Mouse (Mus musculus): ENCODE data around the gene Hhip. TPM values are rescaled to one million over a fixed set of nuclear protein-coding genes. Genes with fewer than 3 reads are reported as not detected.
"Not testable (repeated sequence)": the region's sequence is repeated elsewhere in the genome, so short reads cannot be mapped to it uniquely, and the experiment has no call there.

Hhip gene
- polyA plus RNA-seq, 1 experiment from 2014 or later, result 20.2 TPM

- Histone ChIP-seq H3K36me3 (ENCODE audit: control insufficient read depth, insufficient read depth, low read length) (no peaks in the 10 kb centered on the region), H3K9ac (ENCODE audit: low read length) (no peak overlapping the region), H3K27me3 (replicated peaks; ENCODE audit: control insufficient read depth, insufficient read depth, low read length) (no peaks in the 10 kb centered on the region), H3K4me3 (ENCODE audit: low read depth, low read length) (no peak overlapping the region), H3K4me2 (ENCODE audit: low read length) (no peak overlapping the region), H3K9me3 (ENCODE audit: control insufficient read depth, low read length) (no peaks in the 10 kb centered on the region), H3K4me1 (replicated peaks; ENCODE audit: control insufficient read depth, insufficient read depth, low read length) (no peaks in the 10 kb centered on the region), H3K27ac (ENCODE audit: low read depth) (no peak overlapping the region)
- DNase-seq (ENCODE audit: low spot score), result no peak
- ATAC-seq (replicated peaks; ENCODE audit: low FRiP score, low TSS enrichment, low read depth), result no peak
- WGBS, result 97% methylated on average over 2 of the region's 2 CpGs
Measured at GRCm38 (mm10) chr8:80015818-80016217, 42.0 kb downstream of the Hhip start.

- Histone ChIP-seq H3K4me2 (ENCODE audit: low read length) (no peak overlapping the region), H3K9me3 (ENCODE audit: control insufficient read depth, low read length) (no peaks in the 10 kb centered on the region), H3K27me3 (replicated peaks; ENCODE audit: control insufficient read depth, insufficient read depth, low read length) (no peaks in the 10 kb centered on the region), H3K9ac (ENCODE audit: low read length) (no peak overlapping the region), H3K36me3 (ENCODE audit: control insufficient read depth, insufficient read depth, low read length) (no peaks in the 10 kb centered on the region), H3K4me1 (replicated peaks; ENCODE audit: control insufficient read depth, insufficient read depth, low read length) (no peaks in the 10 kb centered on the region), H3K4me3 (ENCODE audit: low read depth, low read length) (no peak overlapping the region), H3K27ac (ENCODE audit: low read depth) (no peak overlapping the region)
- ATAC-seq (replicated peaks; ENCODE audit: low FRiP score, low TSS enrichment, low read depth) (no peak), DNase-seq (ENCODE audit: low spot score) (no peak)
- WGBS, result 89% methylated on average over 5 of the region's 5 CpGs
Measured at GRCm38 (mm10) chr8:80004421-80004820, 53.4 kb downstream of the Hhip start.

DNA sequence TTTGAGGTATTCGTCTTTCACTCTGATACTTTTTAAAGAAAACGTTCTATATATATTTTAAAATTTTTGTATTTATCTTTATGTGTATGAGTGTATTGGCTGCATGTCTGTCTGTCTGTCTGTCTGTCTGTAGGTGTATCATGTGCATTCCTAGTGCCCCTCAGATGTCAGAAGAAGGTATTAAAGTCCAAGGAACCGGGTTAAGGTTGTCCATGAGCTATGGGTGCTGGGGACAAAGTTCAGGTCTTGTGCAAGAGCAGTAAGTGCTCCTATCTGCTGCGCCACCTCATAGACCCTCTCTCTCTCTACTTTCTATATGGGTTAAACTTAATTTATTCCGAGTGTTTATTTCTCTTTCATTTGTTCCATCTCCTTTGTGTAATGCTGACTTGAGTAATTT is 55.5 kb downstream of the Hhip start:
- Histone ChIP-seq H3K27ac (ENCODE audit: low read depth) (no peak overlapping the region), H3K4me3 (ENCODE audit: low read depth, low read length) (no peak overlapping the region), H3K4me2 (ENCODE audit: low read length) (no peak overlapping the region), H3K9me3 (ENCODE audit: control insufficient read depth, low read length) (no peaks in the 10 kb centered on the region), H3K36me3 (ENCODE audit: control insufficient read depth, insufficient read depth, low read length) (no peaks in the 10 kb centered on the region), H3K4me1 (replicated peaks; ENCODE audit: control insufficient read depth, insufficient read depth, low read length) (no peaks in the 10 kb centered on the region), H3K9ac (ENCODE audit: low read length) (no peak overlapping the region), H3K27me3 (replicated peaks; ENCODE audit: control insufficient read depth, insufficient read depth, low read length) (no peaks in the 10 kb centered on the region)
- DNase-seq (ENCODE audit: low spot score), result no peak
- ATAC-seq (replicated peaks; ENCODE audit: low FRiP score, low TSS enrichment, low read depth), result no peak
- WGBS, result 89% methylated on average over 5 of the region's 5 CpGs

DNA sequence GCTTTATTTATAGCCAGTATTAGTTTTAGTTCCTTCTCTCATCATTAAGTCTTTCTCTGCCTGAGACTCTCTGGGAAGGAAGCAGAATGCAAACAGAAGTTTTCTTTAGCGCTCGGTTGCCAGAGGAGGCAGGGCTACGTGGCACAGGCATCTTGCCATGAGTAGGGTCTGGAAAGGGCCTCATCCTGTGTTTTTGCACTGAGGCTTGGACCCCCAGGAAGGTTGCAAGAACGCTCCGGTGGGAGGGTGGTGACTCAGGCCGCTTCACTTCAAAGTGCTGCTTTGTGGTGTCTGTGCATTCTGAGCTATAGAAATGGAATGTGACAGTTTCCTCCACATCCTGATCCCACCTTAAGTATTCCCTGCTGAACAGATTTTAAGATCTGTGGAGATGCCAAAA is 62.7 kb downstream of the Hhip start:
- H3K4me3 ChIP-seq (ENCODE audit: low read depth, low read length), result no peak overlapping the region
- no peak overlapping the region for H3K4me2 ChIP-seq (ENCODE audit: low read length)
- no peak overlapping the region for H3K9ac ChIP-seq (ENCODE audit: low read length)
- no peaks in the 10 kb centered on the region for H3K4me1 ChIP-seq (replicated peaks; ENCODE audit: control insufficient read depth, insufficient read depth, low read length)
- peaks cover 9% of the 10 kb centered on the region; the same call in 1 of the 2 replicates for H3K36me3 ChIP-seq (ENCODE audit: control insufficient read depth, insufficient read depth, low read length)
- ATAC-seq (replicated peaks; ENCODE audit: low FRiP score, low TSS enrichment, low read depth) (no peak), DNase-seq (ENCODE audit: low spot score) (no peak)
- H3K27me3 ChIP-seq (replicated peaks; ENCODE audit: control insufficient read depth, insufficient read depth, low read length), result no peaks in the 10 kb centered on the region
- H3K9me3 ChIP-seq (ENCODE audit: control insufficient read depth, low read length), result no peaks in the 10 kb centered on the region
- 70% methylated on average over 6 of the region's 6 CpGs for WGBS
- H3K27ac ChIP-seq (ENCODE audit: low read depth), result no peak overlapping the region

DNA sequence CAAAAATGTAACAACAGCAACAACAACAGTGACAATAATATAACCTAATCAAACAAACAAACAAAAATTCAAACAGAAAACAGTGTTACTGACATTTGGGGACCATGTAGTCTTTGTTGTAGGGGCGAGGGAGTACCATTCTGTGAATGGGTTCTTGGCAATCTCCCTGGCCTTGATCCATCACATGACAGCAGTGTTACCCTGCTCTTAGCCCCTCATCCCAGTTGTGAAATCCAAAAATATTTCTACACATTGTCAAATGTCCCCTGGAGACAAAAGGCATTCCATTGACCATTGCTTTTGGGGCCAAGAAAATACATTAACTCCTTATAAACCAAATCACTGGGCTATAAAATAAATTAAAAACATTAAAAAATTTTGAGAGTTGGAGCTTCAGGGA is 64.3 kb downstream of the Hhip start:
- ATAC-seq (replicated peaks; ENCODE audit: low FRiP score, low TSS enrichment, low read depth), result no peak
- DNase-seq (ENCODE audit: low spot score), result no peak
- Histone ChIP-seq H3K9me3 (ENCODE audit: control insufficient read depth, low read length) (no peaks in the 10 kb centered on the region), H3K4me1 (replicated peaks; ENCODE audit: control insufficient read depth, insufficient read depth, low read length) (no peaks in the 10 kb centered on the region), H3K4me2 (ENCODE audit: low read length) (no peak overlapping the region), H3K36me3 (ENCODE audit: control insufficient read depth, insufficient read depth, low read length) (peaks cover 9% of the 10 kb centered on the region; the same call in 1 of the 2 replicates), H3K27me3 (replicated peaks; ENCODE audit: control insufficient read depth, insufficient read depth, low read length) (no peaks in the 10 kb centered on the region), H3K27ac (ENCODE audit: low read depth) (no peak overlapping the region), H3K9ac (ENCODE audit: low read length) (no peak overlapping the region), H3K4me3 (ENCODE audit: low read depth, low read length) (no peak overlapping the region)
- WGBS, result 90% methylated on average over 1 of the region's 1 CpGs

DNA sequence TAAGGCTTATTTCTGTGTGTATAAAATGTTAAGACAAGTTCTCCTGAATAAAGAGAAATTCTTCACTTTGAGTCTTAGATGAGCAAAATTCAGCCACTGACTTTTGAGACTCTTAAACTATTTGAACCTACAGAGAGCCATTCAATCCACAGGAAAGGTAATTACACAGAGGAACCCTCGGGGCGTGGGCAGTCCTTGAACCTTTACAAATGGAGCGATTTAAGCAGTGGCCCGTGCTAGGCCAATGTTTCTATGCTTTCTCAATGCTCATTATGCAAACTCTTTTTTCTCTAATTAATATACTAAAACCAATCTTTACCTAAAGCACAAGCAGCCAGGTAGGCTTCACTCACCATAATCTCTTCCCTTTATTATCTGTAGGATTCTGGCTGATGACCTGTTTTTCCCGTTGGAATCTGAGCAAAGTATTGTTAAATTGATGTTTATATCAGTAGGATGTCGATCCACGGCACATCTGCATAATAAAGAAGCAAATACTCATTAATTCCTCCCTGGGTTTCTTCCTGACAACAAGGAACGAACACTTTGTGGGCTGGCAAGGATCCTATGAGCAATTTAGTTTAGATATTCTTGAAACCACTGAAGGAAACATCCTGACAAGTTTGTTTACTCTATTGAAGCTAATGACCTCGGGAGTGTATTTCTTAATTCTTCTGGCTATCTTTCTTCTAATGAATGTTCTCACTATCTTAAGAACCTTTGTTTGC is 65.5 kb downstream of the Hhip start:
- Histone ChIP-seq H3K9me3 (ENCODE audit: control insufficient read depth, low read length) (no peaks in the 10 kb centered on the region), H3K4me1 (replicated peaks; ENCODE audit: control insufficient read depth, insufficient read depth, low read length) (no peaks in the 10 kb centered on the region), H3K27ac (ENCODE audit: low read depth) (no peak overlapping the region), H3K4me2 (ENCODE audit: low read length) (no peak overlapping the region), H3K4me3 (ENCODE audit: low read depth, low read length) (no peak overlapping the region), H3K9ac (ENCODE audit: low read length) (no peak overlapping the region), H3K27me3 (replicated peaks; ENCODE audit: control insufficient read depth, insufficient read depth, low read length) (no peaks in the 10 kb centered on the region), H3K36me3 (ENCODE audit: control insufficient read depth, insufficient read depth, low read length) (peaks cover 9% of the 10 kb centered on the region; the same call in 1 of the 2 replicates)
- no peak for DNase-seq (ENCODE audit: low spot score)
- 55% methylated on average over 9 of the region's 9 CpGs for WGBS
- no peak for ATAC-seq (replicated peaks; ENCODE audit: low FRiP score, low TSS enrichment, low read depth)

GRCm38 (mm10) chr8:79991420-79991819 is 66.4 kb downstream of the Hhip start:
- DNase-seq (ENCODE audit: low spot score); H3K36me3 ChIP-seq (ENCODE audit: control insufficient read depth, insufficient read depth, low read length); H3K4me2 ChIP-seq (ENCODE audit: low read length); H3K9ac ChIP-seq (ENCODE audit: low read length); H3K27me3 ChIP-seq (replicated peaks; ENCODE audit: control insufficient read depth, insufficient read depth, low read length); H3K4me1 ChIP-seq (replicated peaks; ENCODE audit: control insufficient read depth, insufficient read depth, low read length); ATAC-seq (replicated peaks; ENCODE audit: low FRiP score, low TSS enrichment, low read depth); H3K27ac ChIP-seq (ENCODE audit: low read depth); H3K9me3 ChIP-seq (ENCODE audit: control insufficient read depth, low read length); H3K4me3 ChIP-seq (ENCODE audit: low read depth, low read length): not testable (repeated sequence)
- WGBS, result 83% methylated on average over 1 of the region's 2 CpGs

- Histone ChIP-seq H3K4me1 (replicated peaks; ENCODE audit: control insufficient read depth, insufficient read depth, low read length) (0 out of 2 replicates have a peak, but pooled peaks cover 7% of the 10 kb centered on the region), H3K36me3 (ENCODE audit: control insufficient read depth, insufficient read depth, low read length) (no peaks in the 10 kb centered on the region; the same call in 1 of the 2 replicates), H3K9me3 (ENCODE audit: control insufficient read depth, low read length) (no peaks in the 10 kb centered on the region), H3K9ac (ENCODE audit: low read length) (no peak overlapping the region), H3K4me2 (ENCODE audit: low read length) (no peak overlapping the region), H3K4me3 (ENCODE audit: low read depth, low read length) (no peak overlapping the region), H3K27me3 (replicated peaks; ENCODE audit: control insufficient read depth, insufficient read depth, low read length) (no peaks in the 10 kb centered on the region), H3K27ac (ENCODE audit: low read depth) (no peak overlapping the region)
- DNase-seq (ENCODE audit: low spot score) (no peak), ATAC-seq (replicated peaks; ENCODE audit: low FRiP score, low TSS enrichment, low read depth) (no peak)
- WGBS, result 66% methylated on average over 2 of the region's 2 CpGs
Measured at GRCm38 (mm10) chr8:79984946-79985345, 72.9 kb downstream of the Hhip start.

GRCm38 (mm10) chr8:79982144-79982543 is 75.7 kb downstream of the Hhip start:
- ATAC-seq (replicated peaks; ENCODE audit: low FRiP score, low TSS enrichment, low read depth), result no peak
- Histone ChIP-seq H3K27ac (ENCODE audit: low read depth) (no peak overlapping the region), H3K4me1 (replicated peaks; ENCODE audit: control insufficient read depth, insufficient read depth, low read length) (0 out of 2 replicates have a peak, but pooled peaks cover 7% of the 10 kb centered on the region), H3K4me2 (ENCODE audit: low read length) (no peak overlapping the region), H3K9ac (ENCODE audit: low read length) (no peak overlapping the region), H3K36me3 (ENCODE audit: control insufficient read depth, insufficient read depth, low read length) (no peaks in the 10 kb centered on the region; the same call in 1 of the 2 replicates), H3K4me3 (ENCODE audit: low read depth, low read length) (no peak overlapping the region), H3K27me3 (replicated peaks; ENCODE audit: control insufficient read depth, insufficient read depth, low read length) (no peaks in the 10 kb centered on the region), H3K9me3 (ENCODE audit: control insufficient read depth, low read length) (no peaks in the 10 kb centered on the region)
- DNase-seq (ENCODE audit: low spot score), result no peak
- WGBS, result 21% methylated on average over 4 of the region's 4 CpGs

Data from intestine, embryonic 14.5 days (tissue).